Mouse (Mus musculus): ENCODE measurements at regions not wholly inside any gene's neighbourhood (a gene's known extent, or its start where the extent isn't known, plus 50 kb on each side); places are given as distances from the start of the nearest gene placed in this dataset.
A peak's percentile ranks its signal among the peaks of the same experiment; 100 is the strongest.
"Not testable (repeated sequence)": the region's sequence is repeated elsewhere in the genome, so short reads cannot be mapped to it uniquely, and the experiment has no call there.

DNA sequence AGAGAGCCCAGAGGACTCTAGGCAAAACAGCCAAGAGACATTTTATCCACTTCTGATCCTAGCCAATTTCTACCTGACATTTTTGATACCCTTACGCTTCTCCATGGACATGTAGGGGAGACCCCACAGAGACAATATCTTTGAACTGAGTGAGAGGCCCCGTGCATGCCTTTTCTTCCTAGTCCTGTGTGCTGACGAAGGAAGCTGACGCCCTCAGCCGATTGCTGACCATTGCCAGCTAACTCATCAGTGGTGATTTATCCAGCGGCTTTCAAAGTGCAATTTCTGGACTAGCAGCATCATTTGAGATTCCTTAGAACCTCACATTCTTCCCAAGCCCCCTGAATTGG is 102.5 kb upstream of the Cwc22 start:
- DNase-seq (ENCODE audit: extremely low spot score in 1 of 2, low spot score in 2 of 2): no peak
- intact Hi-C loops (cut with DNase I): loop anchor here (2.0 kb wide), 2 partner anchors 820 to 1450 kb away; partner anchors contain the start of gene Ube2e3

DNA sequence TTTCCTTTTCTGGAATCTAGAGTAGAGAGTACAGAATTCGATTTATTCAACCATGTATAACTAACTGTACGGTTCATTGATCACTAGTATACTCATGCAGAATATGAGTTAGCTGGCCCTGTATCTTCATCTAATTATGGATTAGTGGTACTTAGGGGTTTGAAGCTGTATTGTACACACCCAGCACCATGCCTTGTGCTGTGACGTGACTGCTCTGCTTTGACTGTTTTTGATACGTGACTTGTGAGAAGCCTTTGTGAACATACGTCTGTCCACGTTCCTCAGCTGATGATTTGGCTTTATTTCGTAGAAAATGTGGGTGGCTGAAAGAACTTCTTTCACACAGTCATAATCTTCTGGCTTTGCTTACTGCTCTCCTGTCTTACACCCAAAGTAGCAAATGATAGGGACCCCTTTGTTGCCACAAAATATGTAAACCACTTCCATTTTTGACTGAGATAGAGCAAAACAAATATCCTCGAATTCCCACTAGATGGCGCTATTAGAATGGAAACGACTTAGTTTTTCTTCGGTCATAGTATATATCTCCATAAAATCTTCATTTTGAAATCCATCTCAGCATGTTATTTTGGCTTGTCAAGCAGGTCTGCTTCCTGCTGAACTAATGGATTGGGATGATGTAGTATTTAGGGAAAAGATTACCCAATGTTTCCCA is 102.0 kb upstream of the Cwc22 start:
- intact Hi-C loops (cut with DNase I): loop anchor here (2.0 kb wide), 2 partner anchors 821 to 1451 kb away; partner anchors contain the start of gene Ube2e3
- DNase-seq (ENCODE audit: extremely low spot score in 1 of 2, low spot score in 2 of 2): peak in 1 of 2 experiments; percentile 29

DNA sequence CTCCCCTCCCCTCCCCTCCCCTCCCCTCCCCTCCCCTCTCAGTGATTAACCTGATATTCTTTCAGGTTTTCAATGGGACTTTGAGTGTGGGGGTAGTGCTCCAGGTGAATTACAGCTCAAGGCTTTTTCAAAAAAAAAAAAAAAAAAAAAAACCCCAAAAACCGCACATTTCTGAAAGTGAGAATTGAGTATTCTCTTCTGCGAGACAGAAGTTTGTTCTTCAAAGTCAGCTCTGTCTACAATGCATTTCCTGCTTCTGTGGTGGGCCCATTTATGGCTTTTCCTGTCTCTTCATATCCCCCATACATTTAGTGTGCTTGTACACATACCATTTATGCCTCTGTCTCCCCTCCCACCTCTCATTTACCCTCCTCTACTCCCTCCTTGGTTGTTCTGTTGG is 81.1 kb upstream of the Cwc22 start:
- DNase-seq (ENCODE audit: extremely low spot score in 1 of 2, low spot score in 2 of 2): no peak
- intact Hi-C loops (cut with DNase I): loop anchor here (2.0 to 10.0 kb wide), 2 partner anchors 157 to 233 kb away; no protein-coding TSS in a partner anchor

DNA sequence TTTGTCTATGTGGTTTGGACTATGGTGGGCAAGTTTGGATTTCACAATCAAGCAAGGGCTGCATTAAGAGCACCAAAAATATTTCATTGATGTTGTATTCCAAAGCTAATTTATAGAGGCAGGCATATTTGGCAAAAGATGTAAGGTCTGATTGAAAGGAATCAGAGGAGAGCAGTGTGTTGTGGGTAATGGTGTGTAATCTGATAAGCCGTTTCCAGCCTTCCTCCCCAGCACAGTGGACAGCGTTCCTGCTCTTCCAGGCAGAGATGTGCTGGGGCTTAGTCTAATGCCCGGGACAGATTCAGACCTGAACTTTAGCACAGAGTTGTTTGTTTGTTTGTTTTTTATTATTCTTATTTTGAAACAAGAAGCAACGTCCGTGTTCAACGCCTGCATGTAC is 80.6 kb upstream of the Cwc22 start:
- intact Hi-C loops (cut with DNase I): loop anchor here (2.0 to 10.0 kb wide), 2 partner anchors 156 to 232 kb away; no protein-coding TSS in a partner anchor

DNA sequence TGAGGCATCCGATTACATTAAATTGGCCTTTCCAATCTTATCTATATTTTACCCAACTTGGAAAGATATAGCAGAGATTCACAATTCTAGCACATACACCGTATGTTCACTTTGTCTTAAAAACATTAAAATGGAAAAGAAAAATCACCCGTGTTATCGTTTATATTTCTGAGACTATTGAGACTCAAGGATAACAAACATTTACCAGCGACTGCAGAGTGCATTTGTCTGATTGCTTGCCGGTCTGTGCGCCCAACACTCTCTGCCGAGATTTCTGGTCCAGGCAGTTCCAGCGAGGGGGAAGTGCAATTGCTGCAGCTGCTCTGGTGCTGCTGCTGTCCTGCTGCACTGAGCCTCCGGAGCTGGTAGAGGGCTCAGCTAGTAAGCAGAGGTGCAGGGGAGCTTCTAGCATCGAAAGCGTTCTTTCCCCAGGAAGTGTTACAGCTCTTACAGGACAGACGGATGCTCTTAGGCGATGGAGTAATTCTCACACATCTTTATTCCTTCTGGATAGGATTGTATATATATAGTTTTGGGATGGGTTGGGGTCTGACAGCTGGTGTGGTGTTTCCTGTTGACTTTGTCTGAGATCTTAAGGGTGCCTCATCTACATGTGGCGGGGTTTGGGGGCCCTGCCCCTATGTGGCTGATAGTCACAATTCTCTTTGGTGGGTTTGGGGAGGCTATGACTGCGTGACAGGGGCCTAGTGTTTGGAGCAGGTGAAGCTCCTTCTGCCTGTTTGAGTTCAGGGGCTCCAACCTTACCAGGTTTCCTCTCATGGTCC is 79.7 kb upstream of the Cwc22 start:
- intact Hi-C loops (cut with DNase I): loop anchor here (2.0 to 10.0 kb wide), 2 partner anchors 155 to 231 kb away; no protein-coding TSS in a partner anchor
- no peak for DNase-seq (ENCODE audit: extremely low spot score in 1 of 2, low spot score in 2 of 2)

More for the DNA sequence above, 80.6 kb upstream of the Cwc22 start:
- no peak for DNase-seq (ENCODE audit: extremely low spot score in 1 of 2, low spot score in 2 of 2)

DNA sequence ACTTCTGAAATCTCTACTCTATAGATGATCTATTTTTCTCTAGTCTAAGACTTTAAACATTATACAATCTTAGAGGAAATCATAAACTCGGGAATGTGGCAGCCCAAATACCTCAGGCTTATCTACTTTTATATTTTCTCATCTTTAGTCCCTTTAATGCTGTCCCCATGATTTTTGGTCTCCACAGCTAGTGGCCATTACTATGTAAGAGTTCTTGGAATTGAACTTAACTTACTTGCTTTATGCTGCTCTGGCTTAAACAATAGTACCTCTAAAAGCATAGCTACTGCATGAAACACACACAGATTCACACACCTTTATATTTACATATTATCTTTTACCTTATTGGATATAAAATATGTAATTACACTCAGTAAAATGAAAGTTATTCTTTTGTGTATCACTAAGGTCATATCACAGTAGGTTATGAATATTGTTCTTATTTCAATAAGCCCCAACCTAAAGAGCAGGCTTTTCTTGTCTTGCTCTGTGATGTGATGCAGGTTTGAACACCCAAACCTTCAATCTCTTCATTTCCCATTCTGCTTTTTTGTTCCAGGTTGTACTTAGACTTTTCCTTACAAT is 78.9 kb upstream of the Cwc22 start:
- DNase-seq (ENCODE audit: extremely low spot score in 1 of 2, low spot score in 2 of 2): no peak
- intact Hi-C loops (cut with DNase I): loop anchor here (10.0 kb wide), 1 partner anchor 230 kb away; no protein-coding TSS in a partner anchor

DNA sequence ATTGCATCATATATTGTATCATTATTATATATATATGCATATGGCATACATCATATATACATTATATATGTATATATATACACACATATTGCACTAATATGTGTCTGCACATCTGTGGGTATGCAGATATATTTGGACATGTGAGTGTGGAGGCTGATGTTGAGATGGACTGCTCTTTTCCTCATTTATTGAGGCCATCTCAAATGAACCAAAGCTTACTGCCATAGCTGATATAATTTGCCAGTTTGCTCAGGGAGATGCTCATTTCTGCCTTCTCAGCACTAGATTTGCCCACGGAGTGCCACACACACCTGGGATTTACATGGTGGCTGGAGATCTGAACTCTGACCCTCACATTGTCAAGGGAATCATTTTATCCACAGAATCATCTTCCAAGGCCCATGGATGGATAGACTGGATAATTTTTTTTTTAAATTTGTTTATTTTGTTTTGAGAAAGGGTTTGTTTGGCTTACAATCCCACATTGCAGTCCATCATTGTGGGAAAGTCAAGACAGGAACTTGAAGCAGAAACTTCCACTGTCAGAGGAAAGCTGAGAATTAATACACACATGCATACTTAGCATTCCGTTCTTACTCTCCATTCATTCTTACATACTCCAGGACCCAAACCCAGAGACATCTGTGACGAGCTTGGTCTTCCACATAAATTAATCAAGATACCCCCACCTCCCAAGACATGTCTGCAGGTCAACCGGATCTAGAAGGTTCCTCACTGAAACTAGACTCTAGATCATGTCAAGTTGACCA is 77.9 kb upstream of the Cwc22 start:
- intact Hi-C loops (cut with DNase I): loop anchor here (10.0 kb wide), 1 partner anchor 229 kb away; no protein-coding TSS in a partner anchor
- no peak for DNase-seq (ENCODE audit: extremely low spot score in 1 of 2, low spot score in 2 of 2)

DNA sequence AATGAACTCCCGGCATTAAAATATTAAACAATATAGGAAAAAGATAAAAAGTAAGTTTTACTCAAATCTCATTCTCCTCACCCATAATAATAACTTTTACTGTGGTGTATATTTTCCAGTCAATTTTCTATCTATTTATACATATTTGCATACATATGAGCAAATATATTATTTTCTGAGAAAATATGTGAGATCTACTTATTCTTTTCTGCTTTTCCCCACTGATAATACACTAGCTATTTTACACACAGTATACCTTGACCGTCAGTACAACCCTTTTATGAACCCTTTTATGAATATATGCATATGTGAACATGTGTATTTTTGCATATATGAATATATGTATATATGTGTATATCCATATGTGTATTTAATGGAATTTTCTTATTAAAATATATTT is 77.2 kb upstream of the Cwc22 start:
- intact Hi-C loops (cut with DNase I): loop anchor here (10.0 kb wide), 1 partner anchor 229 kb away; no protein-coding TSS in a partner anchor

DNA sequence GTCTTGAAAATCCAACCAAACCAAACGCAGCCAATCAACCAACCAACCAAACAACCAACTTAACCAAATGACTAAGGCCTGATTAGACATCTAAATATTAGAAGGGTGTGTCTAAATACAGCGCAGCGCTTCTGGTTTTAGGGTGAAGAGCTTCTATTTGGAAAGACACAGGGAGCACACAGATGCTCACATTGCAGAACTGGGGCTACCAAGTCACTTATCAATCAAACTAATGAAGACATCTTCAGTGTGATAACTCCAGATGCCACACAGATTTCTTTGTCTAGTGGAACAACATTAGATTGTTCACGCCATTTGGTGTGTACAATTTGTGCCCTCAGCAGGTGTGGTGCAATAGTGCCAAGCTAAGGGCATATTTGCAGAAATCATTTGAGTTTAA is 76.6 kb upstream of the Cwc22 start:
- intact Hi-C loops (cut with DNase I): loop anchor here (10.0 kb wide), 1 partner anchor 228 kb away; no protein-coding TSS in a partner anchor
- no peak for DNase-seq (ENCODE audit: extremely low spot score in 1 of 2, low spot score in 2 of 2)

More for the DNA sequence above, 77.2 kb upstream of the Cwc22 start:
- no peak for DNase-seq (ENCODE audit: extremely low spot score in 1 of 2, low spot score in 2 of 2)

DNA sequence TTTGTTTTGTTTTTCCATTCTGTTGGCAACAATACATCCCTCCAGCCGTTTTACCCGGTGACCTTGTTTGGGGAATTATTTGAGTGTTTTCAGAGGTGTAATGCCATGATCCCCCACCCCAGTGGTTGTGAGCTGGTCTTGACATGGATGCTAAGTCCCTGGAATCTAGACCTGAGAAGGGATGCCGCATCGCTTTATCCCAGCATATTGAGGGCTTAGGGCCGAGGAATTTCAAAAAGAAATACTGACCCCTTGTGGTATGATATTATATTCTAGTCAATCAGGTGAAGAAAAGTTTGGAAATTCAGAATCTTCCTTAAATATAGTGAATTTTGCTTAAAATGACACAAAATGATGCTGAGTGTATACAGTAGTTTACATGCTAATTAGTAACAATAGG is 75.7 kb upstream of the Cwc22 start:
- no peak for DNase-seq (ENCODE audit: extremely low spot score in 1 of 2, low spot score in 2 of 2)
- intact Hi-C loops (cut with DNase I): loop anchor here (10.0 kb wide), 1 partner anchor 227 kb away; no protein-coding TSS in a partner anchor

DNA sequence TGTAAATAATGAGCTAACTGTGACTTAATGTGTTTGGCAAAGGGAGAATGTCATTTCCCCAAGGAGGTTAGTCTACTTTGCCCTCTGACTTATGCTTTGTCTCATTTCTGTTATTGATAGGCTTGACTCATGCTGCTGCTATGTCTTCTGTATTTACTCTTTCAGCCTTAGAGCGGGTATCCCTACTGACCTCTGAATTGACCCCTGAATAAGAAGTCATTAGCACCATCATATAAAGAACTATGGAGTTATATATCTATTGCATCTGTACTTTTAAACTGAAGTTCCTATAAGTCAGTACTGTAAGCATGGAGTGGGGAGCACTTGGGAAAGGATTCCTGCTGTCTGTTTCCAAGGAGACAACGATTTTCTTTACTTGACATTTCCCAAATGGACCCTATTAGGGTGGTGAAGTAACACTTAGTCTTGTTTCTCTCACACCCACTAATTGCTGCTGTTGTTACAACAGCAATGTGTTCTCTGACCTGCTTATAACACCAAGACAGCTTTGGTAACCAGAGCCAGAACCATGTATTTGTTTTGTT is 75.3 kb upstream of the Cwc22 start:
- intact Hi-C loops (cut with DNase I): loop anchor here (10.0 kb wide), 1 partner anchor 227 kb away; no protein-coding TSS in a partner anchor
- no peak for DNase-seq (ENCODE audit: extremely low spot score in 1 of 2, low spot score in 2 of 2)

DNA sequence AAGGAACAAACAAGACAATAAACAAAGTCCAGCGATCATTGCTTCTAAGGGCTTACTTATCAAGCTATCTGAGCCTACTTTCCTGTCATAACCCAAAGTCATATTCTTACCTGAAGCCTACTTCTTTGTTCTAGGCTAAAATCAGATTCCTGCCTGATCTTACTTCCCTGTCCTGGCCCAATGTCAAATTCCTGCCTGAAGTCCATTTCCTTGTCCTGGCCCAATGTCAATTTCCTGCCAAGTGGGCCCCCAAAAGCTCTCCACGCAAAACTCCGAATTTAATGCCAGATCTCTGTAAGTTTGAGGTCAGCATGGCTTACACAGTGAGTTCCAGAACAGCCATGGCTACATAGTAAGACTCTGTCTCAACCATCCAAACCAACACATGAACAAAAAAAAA is 74.3 kb upstream of the Cwc22 start:
- intact Hi-C loops (cut with DNase I): loop anchor here (10.0 kb wide), 1 partner anchor 226 kb away; no protein-coding TSS in a partner anchor

DNA sequence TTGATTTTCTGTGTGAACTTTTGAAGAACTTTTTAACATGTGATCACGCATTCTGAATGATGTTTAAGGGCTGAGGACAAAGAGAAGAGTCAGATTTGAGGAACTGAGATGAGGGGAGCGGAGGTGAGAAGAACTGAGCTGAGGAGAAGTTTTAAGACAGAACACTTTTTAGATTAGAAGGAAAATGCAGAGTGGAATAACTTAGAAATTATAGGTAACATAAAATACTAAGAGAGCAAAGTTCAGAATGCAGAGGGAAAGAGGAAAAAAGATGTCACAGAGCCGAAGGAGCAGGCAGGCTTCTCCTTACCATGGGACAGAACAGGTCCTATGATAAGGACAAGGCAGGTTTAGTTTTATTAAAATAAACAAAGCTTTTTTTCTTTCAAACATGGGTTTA is 73.7 kb upstream of the Cwc22 start:
- no peak for DNase-seq (ENCODE audit: extremely low spot score in 1 of 2, low spot score in 2 of 2)
- intact Hi-C loops (cut with DNase I): loop anchor here (10.0 kb wide), 1 partner anchor 225 kb away; no protein-coding TSS in a partner anchor

More for the DNA sequence above, 74.3 kb upstream of the Cwc22 start:
- DNase-seq (ENCODE audit: extremely low spot score in 1 of 2, low spot score in 2 of 2): no peak

DNA sequence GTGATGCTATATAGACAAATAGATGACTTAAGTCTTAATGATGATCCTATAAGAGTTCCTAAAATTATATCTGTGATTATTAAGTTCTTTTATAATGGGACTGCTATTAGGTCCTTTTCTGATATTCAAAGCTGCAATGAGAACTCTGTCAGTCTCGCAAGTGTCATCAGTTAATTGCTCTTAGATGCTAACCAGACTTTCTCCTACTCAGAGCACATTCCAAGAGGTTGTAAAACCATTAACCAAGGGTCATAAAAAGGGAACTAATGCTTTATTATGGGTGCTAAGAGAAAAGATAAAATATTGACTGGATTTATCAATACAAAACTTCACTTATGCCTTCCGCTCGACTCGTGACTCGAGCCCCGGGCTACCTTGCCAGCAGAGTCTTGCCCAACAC is 66.3 kb upstream of the Cwc22 start:
- DNase-seq (ENCODE audit: extremely low spot score in 1 of 2, low spot score in 2 of 2); intact Hi-C loops (cut with DNase I): not testable (repeated sequence)

DNA sequence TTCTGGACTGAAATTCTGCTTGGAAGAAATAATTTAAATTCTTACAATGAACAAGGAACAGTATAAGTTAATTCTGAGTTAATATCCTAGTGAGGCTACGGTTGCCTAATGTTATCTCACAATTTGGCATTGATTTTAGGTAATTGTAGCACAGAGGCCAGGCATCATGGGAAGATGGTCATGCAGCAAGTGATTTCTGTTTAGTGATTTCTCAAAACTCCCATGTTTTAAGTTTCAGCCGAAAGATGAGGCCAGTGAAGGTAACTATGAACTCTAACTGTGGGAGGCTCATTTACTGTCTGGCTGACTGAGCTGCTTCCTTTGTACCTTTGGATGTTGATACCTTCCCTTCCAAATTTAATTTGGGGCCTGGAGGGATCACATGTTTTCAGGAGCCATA is 65.6 kb upstream of the Cwc22 start:
- intact Hi-C loops (cut with DNase I): no loop called here

DNA sequence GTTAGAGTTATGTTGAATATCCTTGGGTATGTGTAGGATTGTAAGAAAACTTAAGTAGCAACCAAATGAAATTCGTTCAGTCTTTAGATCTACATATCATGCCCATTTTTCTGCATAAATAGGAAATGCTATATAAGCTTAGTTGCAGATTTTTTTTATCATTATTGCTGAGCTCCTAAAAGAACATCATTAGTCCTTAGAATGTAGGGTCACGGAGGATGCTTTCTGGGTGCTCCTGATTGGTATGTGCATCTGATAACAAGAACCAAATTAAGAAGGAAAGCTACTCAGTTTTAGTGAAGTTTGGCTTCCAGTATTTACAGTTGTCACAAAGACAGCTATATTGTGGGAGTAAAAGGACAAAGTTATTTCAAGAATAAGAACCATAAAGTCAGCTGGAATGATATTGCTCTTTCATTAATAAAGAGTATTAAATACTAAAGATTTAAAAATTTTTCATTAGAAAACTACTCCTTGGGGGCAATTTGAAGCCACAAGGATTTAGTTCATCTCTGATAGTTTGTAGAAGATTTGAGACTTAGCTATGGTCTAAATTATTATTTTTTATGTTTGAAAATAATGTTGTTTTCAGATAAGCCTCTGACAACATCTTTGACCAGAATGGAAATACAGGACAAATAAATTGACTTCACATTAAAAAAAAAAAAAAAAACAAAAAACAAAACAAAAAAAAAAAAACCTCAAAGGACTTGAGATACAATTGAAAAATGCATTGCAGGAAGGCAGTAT is 65.1 kb upstream of the Cwc22 start:
- no peak for DNase-seq (ENCODE audit: extremely low spot score in 1 of 2, low spot score in 2 of 2)

More for the DNA sequence above, 65.6 kb upstream of the Cwc22 start:
- DNase-seq (ENCODE audit: extremely low spot score in 1 of 2, low spot score in 2 of 2): no peak

DNA sequence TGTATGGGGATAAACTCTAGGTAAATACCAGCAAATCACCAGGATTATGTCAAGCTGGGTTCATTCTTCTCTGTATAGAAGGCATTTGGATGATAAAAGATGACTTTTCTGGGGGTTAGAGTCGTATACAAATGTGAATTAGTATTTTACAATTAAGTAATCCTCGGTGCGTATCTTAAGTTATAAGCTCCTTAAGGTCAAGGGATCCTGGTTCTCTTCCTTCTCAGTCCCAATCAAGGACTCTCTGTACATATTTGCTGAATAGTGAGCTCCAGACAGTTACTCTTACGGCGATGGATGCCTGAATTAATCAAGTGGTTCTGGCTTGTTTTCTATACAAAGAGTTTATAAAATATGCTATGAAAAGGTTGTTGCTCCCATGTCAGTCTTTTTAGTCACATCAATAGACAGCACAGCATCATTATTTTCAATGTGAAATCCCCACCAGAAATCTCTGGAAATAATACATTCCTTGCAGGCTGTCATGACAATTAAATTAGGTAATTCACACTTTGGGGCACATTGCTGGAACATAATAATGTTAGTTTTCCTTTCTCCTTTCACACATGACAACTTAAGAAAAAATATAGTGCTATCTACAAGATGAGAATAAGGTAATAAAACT is 64.0 kb upstream of the Cwc22 start:
- intact Hi-C loops (cut with DNase I): no loop called here

More for the DNA sequence above, 65.1 kb upstream of the Cwc22 start:
- intact Hi-C loops (cut with DNase I): no loop called here

More for the DNA sequence above, 64.0 kb upstream of the Cwc22 start:
- DNase-seq (ENCODE audit: extremely low spot score in 1 of 2, low spot score in 2 of 2): no peak

Measured in left cerebral cortex, postnatal 10 days (tissue).